Mouse (Mus musculus): ENCODE results near the gene Nisch.

DNA sequence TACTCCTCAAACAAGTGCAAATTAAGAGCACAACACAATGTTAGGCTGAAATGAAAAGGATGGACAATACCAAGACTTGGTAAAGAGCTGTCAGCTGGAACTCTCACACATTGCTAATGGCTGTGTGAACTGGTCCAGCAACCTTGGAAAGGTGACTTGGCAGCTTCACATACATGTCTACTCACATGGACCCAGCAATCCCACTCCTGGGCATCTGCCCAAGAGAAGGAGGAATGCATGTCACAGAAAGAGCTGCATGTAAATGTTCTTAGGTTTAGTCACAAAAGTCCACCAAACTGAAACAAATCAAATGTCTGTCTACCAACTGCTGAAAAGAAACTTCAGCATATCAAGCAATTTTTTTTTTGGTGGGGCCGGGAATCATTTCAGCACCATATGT lies 29.2 kb upstream of the Nisch start:
- TF ChIP-seq CTCF (conservative IDR thresholded peaks at IDR 0.05 in 1 of 2, IDR thresholded peaks at IDR 0.05 in 1 of 2; ENCODE audit: low read depth in 2 of 2, low read length in 2 of 2) (no peak), MAX (IDR thresholded peaks at IDR 0.05; ENCODE audit: low read length) (no peak)
